ENCODE assay signal across 30 mouse cellular contexts in the genomic region with DNA sequence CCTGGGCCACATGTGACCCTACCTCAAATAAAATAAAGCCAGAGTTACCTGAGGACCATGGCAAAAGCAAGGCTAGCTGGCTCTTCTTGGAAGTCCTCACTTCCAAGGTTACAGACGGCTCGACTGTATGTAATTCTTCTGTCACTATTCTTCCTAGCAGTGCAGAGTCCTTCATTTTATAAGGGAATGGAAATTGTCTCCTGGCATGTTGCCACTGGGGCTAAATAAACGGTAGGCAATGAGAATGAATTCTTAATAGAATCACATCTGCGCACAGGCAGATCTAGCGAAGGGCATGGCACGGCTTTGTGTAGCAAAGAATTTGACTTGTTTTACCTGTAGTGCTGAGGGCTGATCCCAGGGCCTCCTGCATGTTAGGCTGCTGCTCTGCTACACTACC. TPM values are rescaled to one million over a fixed set of nuclear protein-coding genes. Genes with fewer than 3 reads are reported as not detected.
DNase-seq lines count a peak whose midpoint lies in the region; ATAC-seq and TF ChIP-seq lines count a peak whose summit lies in the region.
"Had no signal": no experiment of that assay in that cellular context is flagged by ENCODE, and none has a peak within 500 bp of the region (broad histone marks: within the 10 kb centered on the region; RNA-seq: fewer than 3 reads in every experiment).

No protein-coding gene starts in this region.

- TF ChIP-seq POLR2A in cerebellum, adult 2 months (IDR thresholded peaks at IDR 0.05; ENCODE audit: borderline replicate concordance, insufficient read depth, low read length) = no peak

- H3K9me3 ChIP-seq in hindbrain, embryonic 13.5 days = no peaks in the 10 kb centered on the region
- no peaks in the 10 kb centered on the region for H3K9me3 ChIP-seq in hindbrain, embryonic 10.5 days
- H3K9me3 ChIP-seq in limb, embryonic 12.5 days = no peaks in the 10 kb centered on the region
- H3K9me3 ChIP-seq in limb, embryonic 10.5 days (replicated peaks) = no peaks in the 10 kb centered on the region
- no peaks in the 10 kb centered on the region for H3K9me3 ChIP-seq in forebrain, embryonic 15.5 days
- H3K9me3 ChIP-seq: embryonic facial prominence, embryonic 12.5 days; heart, embryonic 10.5 days; heart, embryonic 15.5 days; limb, embryonic 15.5 days; liver, embryonic 13.5 days; neural tube, embryonic 12.5 days had no signal

- no peak overlapping the region for H3K4me3 ChIP-seq in cerebellum, adult 2 months (replicated peaks; ENCODE audit: insufficient read depth, low read depth, low read length)
- H3K4me3 ChIP-seq in hindbrain, embryonic 13.5 days = no peak overlapping the region
- H3K4me3 ChIP-seq in hindbrain, embryonic 10.5 days = no peak overlapping the region
- no peak overlapping the region for H3K4me3 ChIP-seq in limb, embryonic 12.5 days (replicated peaks)
- H3K4me3 ChIP-seq in limb, embryonic 10.5 days = no peak overlapping the region
- H3K4me3 ChIP-seq in forebrain, embryonic 15.5 days = no peak overlapping the region
- H3K4me3 ChIP-seq: embryonic facial prominence, embryonic 12.5 days; heart, embryonic 10.5 days; heart, embryonic 15.5 days; limb, embryonic 15.5 days; liver, embryonic 13.5 days; neural tube, embryonic 12.5 days had no signal

- WGBS in cerebellum, adult 2 months = 70% methylated on average over 6 of the region's 6 CpGs
- 67% methylated on average over 6 of the region's 6 CpGs for WGBS in hindbrain, embryonic 13.5 days
- 93% methylated on average over 6 of the region's 6 CpGs for WGBS in hindbrain, embryonic 10.5 days
- 87% methylated on average over 6 of the region's 6 CpGs for WGBS in limb, embryonic 12.5 days
- WGBS in limb, embryonic 10.5 days = 97% methylated on average over 6 of the region's 6 CpGs
- 31% methylated on average over 6 of the region's 6 CpGs for WGBS in forebrain, embryonic 15.5 days

- H3K27ac ChIP-seq in cerebellum, adult 2 months (ENCODE audit: insufficient read depth, low read length) = peak overlapping the region; percentile 6; the same call in 1 of the 2 replicates
- H3K27ac ChIP-seq in hindbrain, embryonic 13.5 days = no peak overlapping the region; the same call in 1 of the 2 replicates
- no peak overlapping the region for H3K27ac ChIP-seq in hindbrain, embryonic 10.5 days
- H3K27ac ChIP-seq in limb, embryonic 12.5 days = no peak overlapping the region
- no peak overlapping the region for H3K27ac ChIP-seq in limb, embryonic 10.5 days
- peak overlapping the region; percentile 78 for H3K27ac ChIP-seq in forebrain, embryonic 15.5 days (replicated peaks)
- H3K27ac ChIP-seq: heart, embryonic 10.5 days; heart, embryonic 15.5 days; limb, embryonic 15.5 days; liver, embryonic 13.5 days; neural tube, embryonic 12.5 days had no signal

- TF ChIP-seq CTCF in cerebellum, adult 2 months (IDR thresholded peaks at IDR 0.05; ENCODE audit: borderline replicate concordance, insufficient read depth, low read depth, low read length) = no peak

- no peak overlapping the region for H3K9ac ChIP-seq in hindbrain, embryonic 13.5 days
- no peak overlapping the region for H3K9ac ChIP-seq in limb, embryonic 12.5 days (replicated peaks)
- H3K9ac ChIP-seq in forebrain, embryonic 15.5 days (replicated peaks) = no peak overlapping the region
- H3K9ac ChIP-seq: embryonic facial prominence, embryonic 12.5 days; heart, embryonic 15.5 days; limb, embryonic 15.5 days; liver, embryonic 13.5 days; neural tube, embryonic 12.5 days had no signal

- no peak overlapping the region for H3K4me2 ChIP-seq in hindbrain, embryonic 13.5 days
- no peak overlapping the region for H3K4me2 ChIP-seq in limb, embryonic 12.5 days
- no peak overlapping the region for H3K4me2 ChIP-seq in forebrain, embryonic 15.5 days (replicated peaks)
- H3K4me2 ChIP-seq: embryonic facial prominence, embryonic 12.5 days; heart, embryonic 15.5 days; limb, embryonic 15.5 days; liver, embryonic 13.5 days; neural tube, embryonic 12.5 days had no signal

- DNase-seq in cerebellum, adult 2 months = no peak
- no peak for DNase-seq in cerebellum, postnatal 14 days
- DNase-seq in hindbrain, embryonic 10.5 days (ENCODE audit: low spot score) = no peak
- DNase-seq in limb, embryonic 10.5 days (ENCODE audit: low spot score) = no peak
- DNase-seq: adrenal gland, adult 2 months; adrenal gland, postnatal 36 days; cerebellum, adult 8-10 months; cerebellum, postnatal 36 days; embryo, embryonic 11 days; gastrocnemius, postnatal 25 days; heart, adult 11 months; kidney, adult 9 months; kidney, postnatal 10 days; layer of hippocampus, adult 9-11 months; liver, embryonic 13.5 days; lung, adult 18-20 months; lung, postnatal 14 days had no signal

- 0 out of 2 replicates have a peak, but pooled peaks have one; percentile 24 for ATAC-seq in hindbrain, embryonic 13.5 days (ENCODE audit: low FRiP score)
- 0 out of 2 replicates have a peak, but pooled peaks have one; percentile 31 for ATAC-seq in limb, embryonic 12.5 days (ENCODE audit: insufficient number of reproducible peaks, insufficient read depth, low FRiP score, low TSS enrichment, low read depth)
- ATAC-seq in forebrain, embryonic 15.5 days (replicated peaks) = peak; percentile 40; the same call in 1 of the 2 replicates
- ATAC-seq in frontal cortex, adult (ENCODE audit: low TSS enrichment) = no peak
- ATAC-seq: activated CD4-positive, CD25-positive, alpha-beta regulatory T cell, adult 4 months; intestine, postnatal 0 days; midbrain, embryonic 16.5 days had no signal

- no peaks in the 10 kb centered on the region for H3K36me3 ChIP-seq in hindbrain, embryonic 13.5 days
- H3K36me3 ChIP-seq in hindbrain, embryonic 10.5 days = no peaks in the 10 kb centered on the region
- H3K36me3 ChIP-seq in limb, embryonic 12.5 days = no peaks in the 10 kb centered on the region
- no peaks in the 10 kb centered on the region for H3K36me3 ChIP-seq in limb, embryonic 10.5 days
- H3K36me3 ChIP-seq in forebrain, embryonic 15.5 days = no peaks in the 10 kb centered on the region
- H3K36me3 ChIP-seq: embryonic facial prominence, embryonic 12.5 days; heart, embryonic 10.5 days; heart, embryonic 15.5 days; limb, embryonic 15.5 days; liver, embryonic 13.5 days; neural tube, embryonic 12.5 days had no signal

- no peaks in the 10 kb centered on the region for H3K27me3 ChIP-seq in cerebellum, adult 2 months (ENCODE audit: control insufficient read depth, insufficient read depth, low read length)
- H3K27me3 ChIP-seq in hindbrain, embryonic 13.5 days = no peaks in the 10 kb centered on the region
- H3K27me3 ChIP-seq in hindbrain, embryonic 10.5 days (ENCODE audit: insufficient read depth, poor library complexity, severe bottlenecking) = peaks cover 64% of the 10 kb centered on the region
- H3K27me3 ChIP-seq in limb, embryonic 12.5 days = peaks cover 16% of the 10 kb centered on the region
- H3K27me3 ChIP-seq in limb, embryonic 10.5 days (ENCODE audit: low read depth, poor library complexity, severe bottlenecking) = peaks cover 89% of the 10 kb centered on the region
- no peaks in the 10 kb centered on the region for H3K27me3 ChIP-seq in forebrain, embryonic 15.5 days
- H3K27me3 ChIP-seq: CH12.LX; heart, embryonic 15.5 days; limb, embryonic 15.5 days; liver, embryonic 13.5 days; neural tube, embryonic 12.5 days had no signal

- H3K4me1 ChIP-seq in cerebellum, adult 2 months (ENCODE audit: control insufficient read depth, insufficient read depth, low read length) = no peaks in the 10 kb centered on the region
- H3K4me1 ChIP-seq in hindbrain, embryonic 13.5 days (replicated peaks) = peaks cover 11% of the 10 kb centered on the region; the same call in 1 of the 2 replicates
- H3K4me1 ChIP-seq in hindbrain, embryonic 10.5 days (replicated peaks) = peaks cover 9% of the 10 kb centered on the region
- no peaks in the 10 kb centered on the region for H3K4me1 ChIP-seq in limb, embryonic 12.5 days (replicated peaks)
- no peaks in the 10 kb centered on the region for H3K4me1 ChIP-seq in limb, embryonic 10.5 days
- peaks cover 17% of the 10 kb centered on the region for H3K4me1 ChIP-seq in forebrain, embryonic 15.5 days
- H3K4me1 ChIP-seq: embryonic facial prominence, embryonic 12.5 days; heart, embryonic 10.5 days; heart, embryonic 15.5 days; limb, embryonic 15.5 days; liver, embryonic 13.5 days had no signal

RNA-seq across cellular contexts. Expression of a gene that starts 33.9 kb away (rescaled TPM):
- 495 and 538 TPM in 2 replicates for polyA plus RNA-seq in cerebellum, adult 2 months (2012; rRNA removed)
- 264 and 282 TPM in 2 replicates for polyA plus RNA-seq in hindbrain, embryonic 13.5 days (2015; fragmentation: Nextera tagmentation; extraction: Ambion mirVana)
- polyA plus RNA-seq in hindbrain, embryonic 10.5 days (2016; fragmentation: Nextera tagmentation; extraction: Ambion mirVana) = 89.6 and 127 TPM in 2 replicates
- 17.0 and 17.2 TPM in 2 replicates for polyA plus RNA-seq in limb, embryonic 12.5 days (2016; fragmentation: Nextera tagmentation; extraction: Ambion mirVana)
- 5.3 and 7.4 TPM in 2 replicates for polyA plus RNA-seq in limb, embryonic 10.5 days (2016; fragmentation: Nextera tagmentation; extraction: Ambion mirVana)
- polyA plus RNA-seq in forebrain, embryonic 15.5 days (2015; fragmentation: Nextera tagmentation; extraction: Ambion mirVana) = 424 and 441 TPM in 2 replicates

Comparison
In these comparisons a context has a peak if more than half of its experiments do, and no peak if none do; other contexts are left out.
1. H3K27ac ChIP-seq: peak in cerebellum, adult 2 months (single experiment) and forebrain, embryonic 15.5 days (single experiment); none in hindbrain, embryonic 13.5 days (single experiment), hindbrain, embryonic 10.5 days (single experiment), limb, embryonic 12.5 days (single experiment) and limb, embryonic 10.5 days (single experiment).